Mouse (Mus musculus) cerebellum, postnatal 10 days (tissue): ENCODE results near the gene Arrdc4.
A peak's percentile ranks its signal among the peaks of the same experiment; 100 is the strongest.

ENCODE experiments used
- DNase-seq, 2 experiments: peaks; one replicate each; pipeline ENCODE4 v3.0.0; 2021; ENCODE audit warnings: mixed read lengths in 2 of 2

Arrdc4 gene

DNA sequence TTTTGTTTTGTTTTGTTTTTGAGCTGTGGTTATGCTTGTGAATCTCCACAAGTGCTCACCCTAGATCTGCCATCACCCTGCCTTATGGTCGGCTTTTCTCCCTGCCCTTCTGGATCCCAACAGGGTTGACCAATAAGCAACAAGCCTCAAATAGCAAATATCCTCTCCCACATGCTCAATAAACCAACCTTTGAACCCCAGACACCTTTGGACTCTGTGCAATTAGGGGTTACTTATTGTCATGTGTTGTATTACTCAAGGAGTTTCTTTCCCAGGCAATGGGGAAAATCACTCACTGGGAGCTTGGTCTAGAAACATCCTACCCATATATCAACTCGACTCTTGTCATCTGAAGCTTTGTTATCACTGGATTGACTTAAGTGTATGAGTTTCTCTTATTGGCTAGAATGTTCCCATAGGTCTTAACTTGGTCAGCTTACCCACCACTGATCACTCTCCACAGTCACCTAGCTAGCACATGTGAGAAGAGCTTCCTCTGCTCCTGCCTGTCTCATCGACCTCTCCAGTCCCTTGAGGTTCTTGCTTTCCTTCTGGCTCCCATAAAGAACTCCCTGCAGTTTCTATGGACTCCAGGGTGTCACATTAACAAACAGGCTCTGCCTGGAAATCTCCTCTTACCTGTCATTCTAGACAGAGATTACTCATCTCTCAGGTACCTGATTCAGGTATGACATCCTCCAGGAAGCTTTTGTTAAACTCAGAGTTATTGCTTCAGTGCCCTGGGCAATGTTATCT is 40.3 kb downstream of the Arrdc4 start:
- no peak for DNase-seq

DNA sequence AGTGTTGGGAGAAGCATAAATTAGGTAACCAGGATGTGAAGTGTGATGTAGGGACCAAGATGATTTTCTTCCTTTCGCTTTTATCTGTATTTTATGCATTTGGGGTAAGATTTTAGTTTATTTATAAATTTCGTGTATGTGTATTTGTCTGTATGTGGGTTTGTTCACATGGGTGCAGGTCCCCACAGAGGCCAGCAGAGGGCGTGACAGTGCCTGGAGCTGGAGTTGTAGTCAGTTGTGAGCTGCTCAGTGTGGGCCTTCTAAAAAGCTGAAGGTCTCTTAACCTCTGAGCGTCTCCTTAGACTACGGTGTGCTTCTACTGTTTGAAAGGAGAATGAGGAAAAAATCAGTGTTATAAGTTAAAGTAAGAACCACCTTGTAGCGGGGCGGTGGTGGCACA is 43.9 kb downstream of the Arrdc4 start:
- DNase-seq = no peak

DNA sequence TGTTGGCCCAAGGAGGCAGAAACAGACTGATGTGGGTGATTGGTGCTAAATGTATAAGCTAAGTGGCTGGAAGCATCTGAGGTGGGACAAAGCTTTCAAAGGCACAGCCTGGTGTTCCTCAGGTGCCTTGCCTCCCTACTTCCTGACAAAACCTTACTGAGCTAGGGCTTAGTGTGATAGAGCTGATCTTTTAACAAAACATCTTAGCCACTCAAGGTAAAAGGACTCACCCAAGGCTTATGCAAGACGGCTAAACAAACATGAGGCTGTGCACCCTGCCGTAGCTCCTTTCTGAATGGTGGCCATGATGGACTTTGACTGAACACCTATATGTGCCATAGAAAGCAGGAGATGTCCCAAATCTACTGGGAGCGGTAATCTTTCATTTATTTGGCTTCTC is 51.7 kb downstream of the Arrdc4 start:
- no peak for DNase-seq

DNA sequence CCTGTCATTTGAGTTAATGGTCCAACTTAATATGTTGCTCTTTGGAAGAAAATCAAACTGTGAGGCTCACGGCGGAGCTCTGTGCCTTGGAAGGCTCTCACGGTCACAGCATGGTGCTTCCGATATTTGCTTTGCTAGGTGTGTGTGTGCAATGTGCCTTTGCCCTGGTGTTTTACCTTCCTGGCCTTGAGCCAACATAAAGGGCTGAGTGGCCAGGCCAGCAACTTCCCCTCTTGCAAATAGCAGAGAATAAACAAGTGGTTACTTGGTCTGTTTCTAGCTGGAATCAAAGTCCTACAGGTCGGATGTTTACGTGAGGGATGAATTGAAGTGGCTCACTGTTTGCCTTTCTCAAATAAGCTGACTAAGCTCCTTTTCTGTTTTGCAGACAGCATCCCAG is 52.1 kb downstream of the Arrdc4 start:
- DNase-seq = peak; percentile 44 to 58

DNA sequence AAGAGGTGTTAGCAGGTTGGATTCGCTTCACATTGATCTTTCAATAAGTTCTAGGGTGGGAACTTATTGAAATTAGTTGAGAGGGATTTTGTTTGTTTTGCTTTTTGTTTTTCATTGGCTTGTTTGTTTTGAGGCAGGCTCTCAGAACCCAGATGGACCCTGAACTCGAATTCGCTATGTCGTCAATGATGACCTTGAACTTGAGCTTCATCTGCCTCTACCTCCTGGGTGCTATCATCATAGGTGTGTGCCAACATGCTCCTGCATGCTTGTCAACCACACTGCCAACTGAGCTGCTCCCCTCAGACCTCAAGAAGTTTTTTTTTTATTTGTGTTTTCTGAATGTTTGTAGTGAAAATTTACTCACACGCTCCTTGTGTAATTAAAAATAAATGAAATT is 52.6 kb downstream of the Arrdc4 start:
- DNase-seq = no peak

DNA sequence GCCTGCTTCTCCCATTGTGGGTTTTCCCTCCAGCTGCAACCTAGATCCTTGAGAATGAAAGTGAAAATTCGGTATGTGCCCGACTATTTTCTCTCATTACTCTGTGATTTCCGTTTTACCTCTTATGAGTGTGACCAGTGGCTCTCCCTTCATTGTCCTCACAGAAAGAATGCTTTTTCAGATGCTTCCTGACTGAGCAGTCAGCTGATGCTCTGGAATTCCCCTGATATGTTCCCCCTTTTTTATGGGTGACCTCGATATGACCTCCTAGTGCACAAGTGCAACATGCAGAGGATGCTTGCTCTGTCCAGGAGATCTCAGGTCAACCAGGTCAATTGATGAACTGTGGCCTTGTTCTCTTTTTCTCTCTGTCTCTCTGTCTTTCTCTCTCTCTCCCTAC is 56.3 kb downstream of the Arrdc4 start:
- no peak for DNase-seq

DNA sequence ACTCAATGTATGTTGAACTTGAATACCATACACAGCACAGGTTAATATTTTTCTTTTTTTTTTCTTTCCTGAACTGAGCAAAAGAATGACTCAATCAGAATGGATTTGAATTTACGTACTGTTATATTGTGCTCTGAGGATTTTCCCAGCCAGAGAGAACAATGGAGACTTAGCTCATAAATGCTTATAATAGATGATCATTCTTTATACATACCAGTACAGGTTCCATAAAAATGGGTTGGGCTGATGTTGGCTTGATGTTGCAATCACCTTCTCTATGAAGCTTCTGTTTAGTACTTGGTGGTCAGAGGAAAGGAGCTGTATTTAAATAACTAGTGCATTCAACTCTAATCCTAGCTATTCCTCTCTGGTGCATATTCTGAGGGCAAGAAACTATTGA is 57.6 kb downstream of the Arrdc4 start:
- no peak for DNase-seq

DNA sequence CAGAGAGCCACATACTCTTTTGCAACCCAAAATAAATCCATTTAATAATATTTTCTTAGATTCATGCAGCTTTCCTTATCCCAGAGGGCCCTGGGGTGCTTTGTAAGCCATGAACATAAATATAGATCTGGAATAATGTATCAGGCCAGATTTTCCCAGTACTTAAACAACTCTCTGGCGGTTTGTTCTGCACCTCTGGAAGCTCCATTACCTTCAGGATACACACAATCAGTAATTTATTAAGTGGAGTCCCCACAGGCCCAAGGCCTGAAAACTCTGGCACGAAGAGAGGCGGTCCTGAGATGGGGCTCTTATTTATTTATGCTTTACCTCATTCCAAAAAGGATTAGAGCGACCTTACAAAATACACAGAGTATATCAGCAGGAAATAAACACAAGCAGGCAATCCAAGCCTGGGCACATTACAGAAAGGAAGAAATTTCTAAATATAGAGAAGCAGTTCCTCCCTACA is 61.9 kb downstream of the Arrdc4 start:
- DNase-seq = no peak
